Mouse (Mus musculus): ENCODE results near the gene Tlk2. TPM values are rescaled to one million over a fixed set of nuclear protein-coding genes. Genes with fewer than 3 reads are reported as not detected.

Gene Tlk2
- polyA plus RNA-seq, 1 experiment from 2014 or later: 29.6 TPM

- no peak overlapping the region for H3K27ac ChIP-seq
- 43% methylated on average over 4 of the region's 4 CpGs for WGBS
- ATAC-seq (ENCODE audit: insufficient number of reproducible peaks, insufficient read depth, low FRiP score, low TSS enrichment, low read depth): no peak
- H3K4me2 ChIP-seq: no peak overlapping the region
- peaks cover 34% of the 10 kb centered on the region for H3K4me1 ChIP-seq (replicated peaks)
- no peaks in the 10 kb centered on the region for H3K36me3 ChIP-seq
- no peak overlapping the region for H3K9ac ChIP-seq (replicated peaks)
- no peaks in the 10 kb centered on the region for H3K9me3 ChIP-seq
- H3K4me3 ChIP-seq (replicated peaks): no peak overlapping the region
- peaks cover 41% of the 10 kb centered on the region for H3K27me3 ChIP-seq
Observed at GRCm38 (mm10) chr11:105150691-105151090, 27.9 kb upstream of the Tlk2 start.

GRCm38 (mm10) chr11:105151226-105152016 is 27.2 kb upstream of the Tlk2 start:
- H3K4me2 ChIP-seq: peak overlapping the region; percentile 44
- H3K27me3 ChIP-seq: peaks cover 41% of the 10 kb centered on the region
- no peaks in the 10 kb centered on the region for H3K36me3 ChIP-seq
- H3K9me3 ChIP-seq: no peaks in the 10 kb centered on the region
- H3K27ac ChIP-seq: no peak overlapping the region
- H3K4me1 ChIP-seq (replicated peaks): peaks cover 34% of the 10 kb centered on the region
- ATAC-seq (ENCODE audit: insufficient number of reproducible peaks, insufficient read depth, low FRiP score, low TSS enrichment, low read depth): peak; percentile 81
- H3K9ac ChIP-seq (replicated peaks): no peak overlapping the region
- H3K4me3 ChIP-seq (replicated peaks): no peak overlapping the region
- 11% methylated on average over 19 of the region's 19 CpGs for WGBS

GRCm38 (mm10) chr11:105152017-105152300 is 26.6 kb upstream of the Tlk2 start:
- WGBS: no CpG with 5 or more reads among the region's 4 CpGs
- H3K4me1 ChIP-seq (replicated peaks): peaks cover 34% of the 10 kb centered on the region
- no peaks in the 10 kb centered on the region for H3K9me3 ChIP-seq
- no peak for ATAC-seq (ENCODE audit: insufficient number of reproducible peaks, insufficient read depth, low FRiP score, low TSS enrichment, low read depth)
- H3K36me3 ChIP-seq: no peaks in the 10 kb centered on the region
- peaks cover 44% of the 10 kb centered on the region for H3K27me3 ChIP-seq
- no peak overlapping the region for H3K9ac ChIP-seq (replicated peaks)
- peak overlapping the region; percentile 44 for H3K4me2 ChIP-seq
- H3K4me3 ChIP-seq (replicated peaks): no peak overlapping the region
- no peak overlapping the region for H3K27ac ChIP-seq

GRCm38 (mm10) chr11:105152357-105152899 is 26.2 kb upstream of the Tlk2 start:
- Histone ChIP-seq H3K9me3 (no peaks in the 10 kb centered on the region), H3K36me3 (no peaks in the 10 kb centered on the region), H3K9ac (replicated peaks) (no peak overlapping the region), H3K27ac (no peak overlapping the region), H3K4me1 (replicated peaks) (peaks cover 34% of the 10 kb centered on the region), H3K27me3 (peaks cover 44% of the 10 kb centered on the region), H3K4me2 (no peak overlapping the region), H3K4me3 (replicated peaks) (no peak overlapping the region)
- whole genome bisulfite sequencing: 59% methylated on average over 11 of the region's 11 CpGs
- no peak for ATAC-seq (ENCODE audit: insufficient number of reproducible peaks, insufficient read depth, low FRiP score, low TSS enrichment, low read depth)

- Histone ChIP-seq H3K4me3 (replicated peaks) (no peak overlapping the region), H3K9me3 (no peaks in the 10 kb centered on the region), H3K4me1 (replicated peaks) (peaks cover 34% of the 10 kb centered on the region), H3K4me2 (no peak overlapping the region), H3K9ac (replicated peaks) (no peak overlapping the region), H3K27me3 (peaks cover 44% of the 10 kb centered on the region), H3K36me3 (no peaks in the 10 kb centered on the region), H3K27ac (no peak overlapping the region)
- ATAC-seq (ENCODE audit: insufficient number of reproducible peaks, insufficient read depth, low FRiP score, low TSS enrichment, low read depth): peak; percentile 57; the same call in 1 of the 2 replicates
- 6% methylated on average over 12 of the region's 12 CpGs for WGBS
Observed at GRCm38 (mm10) chr11:105153068-105153833, 25.4 kb upstream of the Tlk2 start.

- ATAC-seq (ENCODE audit: insufficient number of reproducible peaks, insufficient read depth, low FRiP score, low TSS enrichment, low read depth): no peak
Observed at GRCm38 (mm10) chr11:105155915-105156314, 22.7 kb upstream of the Tlk2 start.

GRCm38 (mm10) chr11:105156748-105157267 is 21.8 kb upstream of the Tlk2 start:
- no peak for ATAC-seq (ENCODE audit: insufficient number of reproducible peaks, insufficient read depth, low FRiP score, low TSS enrichment, low read depth)
- peaks cover 28% of the 10 kb centered on the region for H3K27me3 ChIP-seq
- WGBS: 81% methylated on average over 19 of the region's 19 CpGs
- H3K36me3 ChIP-seq: no peaks in the 10 kb centered on the region
- no peak overlapping the region for H3K9ac ChIP-seq (replicated peaks)
- H3K4me3 ChIP-seq (replicated peaks): no peak overlapping the region
- peaks cover 24% of the 10 kb centered on the region for H3K4me1 ChIP-seq (replicated peaks)
- H3K27ac ChIP-seq: no peak overlapping the region
- H3K4me2 ChIP-seq: no peak overlapping the region
- no peaks in the 10 kb centered on the region for H3K9me3 ChIP-seq

More at GRCm38 (mm10) chr11:105155915-105156314, 22.7 kb upstream of the Tlk2 start:
- 42% methylated on average over 4 of the region's 4 CpGs for WGBS
- Histone ChIP-seq H3K4me2 (no peak overlapping the region), H3K9ac (replicated peaks) (no peak overlapping the region), H3K36me3 (no peaks in the 10 kb centered on the region), H3K27ac (no peak overlapping the region), H3K9me3 (no peaks in the 10 kb centered on the region), H3K4me3 (replicated peaks) (no peak overlapping the region), H3K27me3 (peaks cover 35% of the 10 kb centered on the region), H3K4me1 (replicated peaks) (peaks cover 33% of the 10 kb centered on the region)

GRCm38 (mm10) chr11:105158047-105158446 is 20.6 kb upstream of the Tlk2 start:
- Histone ChIP-seq H3K4me2 (no peak overlapping the region), H3K9ac (replicated peaks) (no peak overlapping the region), H3K27ac (no peak overlapping the region), H3K4me3 (replicated peaks) (no peak overlapping the region), H3K4me1 (replicated peaks) (peaks cover 12% of the 10 kb centered on the region), H3K36me3 (no peaks in the 10 kb centered on the region), H3K9me3 (peaks cover 7% of the 10 kb centered on the region; the same call in 1 of the 2 replicates), H3K27me3 (peaks cover 26% of the 10 kb centered on the region)
- no peak for ATAC-seq (ENCODE audit: insufficient number of reproducible peaks, insufficient read depth, low FRiP score, low TSS enrichment, low read depth)

GRCm38 (mm10) chr11:105159673-105160360 is 18.8 kb upstream of the Tlk2 start:
- WGBS: 60% methylated on average over 6 of the region's 6 CpGs
- H3K27ac ChIP-seq: no peak overlapping the region
- no peaks in the 10 kb centered on the region for H3K36me3 ChIP-seq
- ATAC-seq (ENCODE audit: insufficient number of reproducible peaks, insufficient read depth, low FRiP score, low TSS enrichment, low read depth): no peak
- H3K4me1 ChIP-seq (replicated peaks): no peaks in the 10 kb centered on the region
- no peak overlapping the region for H3K4me3 ChIP-seq (replicated peaks)
- H3K27me3 ChIP-seq: peaks cover 19% of the 10 kb centered on the region
- H3K9me3 ChIP-seq: peaks cover 19% of the 10 kb centered on the region
- H3K4me2 ChIP-seq: no peak overlapping the region
- H3K9ac ChIP-seq (replicated peaks): no peak overlapping the region

GRCm38 (mm10) chr11:105161411-105161810 is 17.2 kb upstream of the Tlk2 start:
- Histone ChIP-seq H3K36me3 (no peaks in the 10 kb centered on the region), H3K9me3 (peaks cover 35% of the 10 kb centered on the region), H3K4me2 (no peak overlapping the region), H3K27ac (no peak overlapping the region), H3K4me3 (replicated peaks) (no peak overlapping the region), H3K27me3 (peaks cover 21% of the 10 kb centered on the region), H3K4me1 (replicated peaks) (no peaks in the 10 kb centered on the region), H3K9ac (replicated peaks) (no peak overlapping the region)
- ATAC-seq (ENCODE audit: insufficient number of reproducible peaks, insufficient read depth, low FRiP score, low TSS enrichment, low read depth): no peak
- 89% methylated on average over 2 of the region's 2 CpGs for WGBS

Measured in limb, embryonic 12.5 days (tissue).